ENCODE assay signal across 8 mouse cellular contexts in genomic region chr10:68277671-68278151, GRCm38 (mm10). TPM values are rescaled to one million over a fixed set of nuclear protein-coding genes. Genes with fewer than 3 reads are reported as not detected.
DNase-seq lines count a peak whose midpoint lies in the region; ATAC-seq and TF ChIP-seq lines count a peak whose summit lies in the region.

No protein-coding gene starts in this region.

- peak overlapping the region; percentile 96 for H3K27ac ChIP-seq in bone marrow macrophage, adult 2 months (ENCODE audit: insufficient read depth, low read depth, low read length)
- H3K27ac ChIP-seq in forebrain, postnatal 0 days (ENCODE audit: low read depth, low read length): peak overlapping the region; percentile 84
- H3K27ac ChIP-seq in hindbrain, embryonic 13.5 days: peak overlapping the region; percentile 91
- peak overlapping the region; percentile 86; the same call in 1 of the 2 replicates for H3K27ac ChIP-seq in limb, embryonic 11.5 days (replicated peaks; ENCODE audit: low read depth, low read length)
- H3K27ac ChIP-seq in midbrain, embryonic 10.5 days (replicated peaks): peak overlapping the region; percentile 91
- H3K27ac ChIP-seq in spleen, adult 2 months (ENCODE audit: insufficient read depth, low read length): peak overlapping the region; percentile 99

- peak; percentile 75 for DNase-seq in forebrain, postnatal 0 days
- peak; percentile 60 for DNase-seq in limb, embryonic 11.5 days (ENCODE audit: low spot score)
- DNase-seq in midbrain, embryonic 10.5 days (ENCODE audit: low spot score): peak; percentile 64
- peak; percentile 42 to 66 for DNase-seq in spleen, adult 2 months (ENCODE audit: low read depth in 1 of 2, low spot score in 2 of 2)

- H3K27me3 ChIP-seq in erythroblast, embryonic 14.5 days (ENCODE audit: control insufficient read depth): peaks cover 70% of the 10 kb centered on the region
- H3K27me3 ChIP-seq in forebrain, postnatal 0 days (ENCODE audit: insufficient read depth, low read length): no peaks in the 10 kb centered on the region
- H3K27me3 ChIP-seq in hindbrain, embryonic 13.5 days: no peaks in the 10 kb centered on the region
- H3K27me3 ChIP-seq in limb, embryonic 11.5 days (ENCODE audit: control insufficient read depth, insufficient read depth, low read length): no peaks in the 10 kb centered on the region
- H3K27me3 ChIP-seq in midbrain, embryonic 10.5 days (ENCODE audit: low read depth, poor library complexity, severe bottlenecking): peaks cover 26% of the 10 kb centered on the region
- no peaks in the 10 kb centered on the region for H3K27me3 ChIP-seq in spleen, adult 2 months (ENCODE audit: control insufficient read depth, insufficient read depth, low read length)

- H3K9me3 ChIP-seq in erythroblast, embryonic 14.5 days (ENCODE audit: control insufficient read depth, low read length): no peaks in the 10 kb centered on the region
- H3K9me3 ChIP-seq in forebrain, postnatal 0 days (ENCODE audit: low read length): no peaks in the 10 kb centered on the region
- H3K9me3 ChIP-seq in hindbrain, embryonic 13.5 days: no peaks in the 10 kb centered on the region
- H3K9me3 ChIP-seq in limb, embryonic 11.5 days (ENCODE audit: control insufficient read depth, low read length): no peaks in the 10 kb centered on the region
- no peaks in the 10 kb centered on the region for H3K9me3 ChIP-seq in midbrain, embryonic 10.5 days (replicated peaks)

- H3K4me1 ChIP-seq in erythroblast, embryonic 14.5 days (ENCODE audit: control insufficient read depth): peaks cover 15% of the 10 kb centered on the region
- H3K4me1 ChIP-seq in bone marrow macrophage, adult 2 months (ENCODE audit: control insufficient read depth, insufficient read depth, low read length): peaks cover 17% of the 10 kb centered on the region
- H3K4me1 ChIP-seq in forebrain, postnatal 0 days (ENCODE audit: insufficient read depth): peaks cover 2% of the 10 kb centered on the region
- peaks cover 46% of the 10 kb centered on the region for H3K4me1 ChIP-seq in hindbrain, embryonic 13.5 days (replicated peaks)
- peaks cover 7% of the 10 kb centered on the region for H3K4me1 ChIP-seq in limb, embryonic 11.5 days (ENCODE audit: control insufficient read depth, insufficient read depth, low read length)
- peaks cover 47% of the 10 kb centered on the region for H3K4me1 ChIP-seq in midbrain, embryonic 10.5 days
- peaks cover 3% of the 10 kb centered on the region for H3K4me1 ChIP-seq in spleen, adult 2 months (ENCODE audit: control insufficient read depth, insufficient read depth, insufficient read length)

- peak overlapping the region; percentile 88 for H3K4me2 ChIP-seq in forebrain, postnatal 0 days (ENCODE audit: low read depth)
- peak overlapping the region; percentile 82 for H3K4me2 ChIP-seq in hindbrain, embryonic 13.5 days
- H3K4me2 ChIP-seq in limb, embryonic 11.5 days (ENCODE audit: low read depth, severe bottlenecking): peak overlapping the region; percentile 92

- no peak for TF ChIP-seq POLR2A in bone marrow macrophage, adult 2 months (IDR thresholded peaks at IDR 0.05; ENCODE audit: borderline replicate concordance, low read depth, low read length)
- TF ChIP-seq POLR2A in spleen, adult 2 months (IDR thresholded peaks at IDR 0.05; ENCODE audit: low read depth, low read length): no peak

- no peak for ATAC-seq in erythroblast, adult 5-6 weeks (replicated peaks; ENCODE audit: low FRiP score, poor library complexity, severe bottlenecking)
- ATAC-seq in forebrain, postnatal 0 days: no peak
- ATAC-seq in hindbrain, embryonic 13.5 days (ENCODE audit: low FRiP score): no peak
- no peak for ATAC-seq in limb, embryonic 11.5 days (ENCODE audit: insufficient number of reproducible peaks, low FRiP score, low TSS enrichment, low read depth)

- peak overlapping the region; percentile 71; the same call in 1 of the 2 replicates for H3K9ac ChIP-seq in forebrain, postnatal 0 days
- H3K9ac ChIP-seq in hindbrain, embryonic 13.5 days: peak overlapping the region; percentile 83
- peak overlapping the region; percentile 81 for H3K9ac ChIP-seq in limb, embryonic 11.5 days (ENCODE audit: low read length)

- no peak for TF ChIP-seq CTCF in bone marrow macrophage, adult 2 months (IDR thresholded peaks at IDR 0.05; ENCODE audit: low read depth, low read length)
- TF ChIP-seq CTCF in forebrain, postnatal 0 days (IDR thresholded peaks at IDR 0.05; ENCODE audit: low read depth): peak; percentile 24; the same call in 1 of the 2 replicates
- no peak for TF ChIP-seq CTCF in spleen, adult 2 months (IDR thresholded peaks at IDR 0.05; ENCODE audit: extremely low read depth, insufficient read depth, insufficient read length, insufficient replicate concordance)

- WGBS in forebrain, postnatal 0 days: under 1% methylated on average over 15 of the region's 15 CpGs
- WGBS in hindbrain, embryonic 13.5 days: 0% methylated on average over 15 of the region's 15 CpGs
- WGBS in limb, embryonic 11.5 days: under 1% methylated on average over 15 of the region's 15 CpGs
- 0% methylated on average over 15 of the region's 15 CpGs for WGBS in midbrain, embryonic 10.5 days
- 0% methylated on average over 15 of the region's 15 CpGs for WGBS in spleen, adult 2 months

- peak overlapping the region; percentile 62 for H3K4me3 ChIP-seq in erythroblast, embryonic 14.5 days (replicated peaks)
- peak overlapping the region; percentile 96 for H3K4me3 ChIP-seq in bone marrow macrophage, adult 2 months (ENCODE audit: insufficient read depth, low read length)
- peak overlapping the region; percentile 56 for H3K4me3 ChIP-seq in forebrain, postnatal 0 days (ENCODE audit: low read depth, low read length)
- H3K4me3 ChIP-seq in hindbrain, embryonic 13.5 days: peak overlapping the region; percentile 64
- H3K4me3 ChIP-seq in limb, embryonic 11.5 days (ENCODE audit: low read depth, low read length): peak overlapping the region; percentile 68
- peak overlapping the region; percentile 65 for H3K4me3 ChIP-seq in midbrain, embryonic 10.5 days
- H3K4me3 ChIP-seq in spleen, adult 2 months (ENCODE audit: extremely low read depth, insufficient read depth, insufficient read length): peak overlapping the region; percentile 88

- H3K36me3 ChIP-seq in erythroblast, embryonic 14.5 days (ENCODE audit: control insufficient read depth): no peaks in the 10 kb centered on the region
- no peaks in the 10 kb centered on the region for H3K36me3 ChIP-seq in forebrain, postnatal 0 days (ENCODE audit: insufficient read depth)
- H3K36me3 ChIP-seq in hindbrain, embryonic 13.5 days: no peaks in the 10 kb centered on the region
- 0 out of 2 replicates have a peak, but pooled peaks cover 2% of the 10 kb centered on the region for H3K36me3 ChIP-seq in limb, embryonic 11.5 days (ENCODE audit: control insufficient read depth, insufficient read depth, low read length)
- H3K36me3 ChIP-seq in midbrain, embryonic 10.5 days: no peaks in the 10 kb centered on the region
- H3K36me3 ChIP-seq in spleen, adult 2 months (ENCODE audit: control insufficient read depth, insufficient read depth, low read length): no peaks in the 10 kb centered on the region

RNA-seq across cellular contexts. Expression of gene Arid5b, which starts 0.8 kb away (rescaled TPM):
- polyA plus RNA-seq in erythroblast, embryonic 14.5 days (2012): 0.01 TPM in 2 replicates
- total RNA-seq in erythroblast, adult 5-6 weeks (2015; ENCODE audit: low replicate concordance): 7.5 and 11.3 TPM in 2 replicates
- 4.2 and 4.3 TPM in 2 replicates for total RNA-seq in erythroblast, adult 5-6 weeks (2017; ENCODE audit: low replicate concordance)
- polyA plus RNA-seq in bone marrow macrophage, adult 2 months (2012; ENCODE audit: insufficient read depth, insufficient read length, missing spikeins): 25.9 and 26.5 TPM in 2 replicates
- total RNA-seq in forebrain, postnatal 0 days (2014; rRNA removed): 13.7 and 14.3 TPM in 2 replicates
- polyA plus RNA-seq in forebrain, postnatal 0 days (2015; fragmentation: Nextera tagmentation; extraction: Ambion mirVana): 8.6 and 14.5 TPM in 2 replicates
- 19.5 and 22.7 TPM in 2 replicates for polyA plus RNA-seq in hindbrain, embryonic 13.5 days (2015; fragmentation: Nextera tagmentation; extraction: Ambion mirVana)
- polyA plus RNA-seq in limb, embryonic 11.5 days (2014; fragmentation: Nextera tagmentation; extraction: Ambion mirVana): 42.1 and 44.5 TPM in 2 replicates
- 7.8 and 10.6 TPM in 2 replicates for polyA plus RNA-seq in midbrain, embryonic 10.5 days (2016; fragmentation: Nextera tagmentation; extraction: Ambion mirVana)
- polyA plus RNA-seq in spleen, adult 2 months (2012; rRNA removed): 4.5 and 5.5 TPM in 2 replicates
